Mouse (Mus musculus) limb, embryonic 12.5 days (tissue): ENCODE data around the gene Tbc1d1. TPM values are rescaled to one million over a fixed set of nuclear protein-coding genes. Genes with fewer than 3 reads are reported as not detected.
A peak's percentile ranks its signal among the peaks of the same experiment; 100 is the strongest.

Experiments used
- ATAC-seq: fragments of 200-750 bp; cut with Nextera tagmentation; 2 replicates; pipeline ENCODE4 v1.8.0; 2017; ENCODE audit warnings: low read depth, moderate TSS enrichment; ENCODE audit not compliant: insufficient number of reproducible peaks, insufficient read depth, low FRiP score, low TSS enrichment
- H3K27ac ChIP-seq: fragments of 300-500 bp; sonication (generic); 2 replicates; pipeline ENCODE4 v1.5.1; 2016; ENCODE audit warnings: mild to moderate bottlenecking, moderate library complexity
- H3K27me3 ChIP-seq: fragments of 300-500 bp; sonication (generic); 2 replicates; pipeline ENCODE4 v1.6.1; 2016; ENCODE audit warnings: mild to moderate bottlenecking, moderate library complexity
- H3K36me3 ChIP-seq: fragments of 300-500 bp; sonication (generic); 2 replicates; pipeline ENCODE4 v1.6.1; 2016; ENCODE audit warnings: mild to moderate bottlenecking, moderate library complexity
- H3K4me1 ChIP-seq: fragments of 300-500 bp; sonication (generic); replicated peaks from 2 replicates; pipeline ENCODE4 v1.6.1; 2016
- H3K4me2 ChIP-seq: fragments of 300-500 bp; sonication (generic); 2 replicates; pipeline ENCODE4 v1.6.1; 2016; ENCODE audit warnings: mild to moderate bottlenecking, moderate library complexity
- H3K4me3 ChIP-seq: fragments of 300-500 bp; sonication (generic); replicated peaks from 2 replicates; pipeline ENCODE4 v1.5.1; 2016; ENCODE audit warnings: mild to moderate bottlenecking
- H3K9ac ChIP-seq: fragments of 300-500 bp; sonication (generic); replicated peaks from 2 replicates; pipeline ENCODE4 v1.6.1; 2016; ENCODE audit warnings: mild to moderate bottlenecking, moderate library complexity
- H3K9me3 ChIP-seq: fragments of 300-500 bp; sonication (generic); 2 replicates; pipeline ENCODE4 v1.6.1; 2016; ENCODE audit warnings: mild to moderate bottlenecking, moderate library complexity
- WGBS: fragments of 180-500 bp; shearing (Covaris S2); methylation state at CpG from one replicate; pipeline ENCODE4 v1.1.7; 2016; 5-methylcytosine and 5-hydroxymethylcytosine counted together
- polyA plus RNA-seq: library from polyadenylated mRNA; unstranded; fragments of >200 nt; fragmentation: Nextera tagmentation; extraction: Ambion mirVana; gene quantifications from 2 replicates; pipeline ENCODE4 v1.2.1, GENCODE M21; 2016

Gene Tbc1d1
- polyA plus RNA-seq, 1 experiment from 2014 or later: 32.8 TPM

DNA sequence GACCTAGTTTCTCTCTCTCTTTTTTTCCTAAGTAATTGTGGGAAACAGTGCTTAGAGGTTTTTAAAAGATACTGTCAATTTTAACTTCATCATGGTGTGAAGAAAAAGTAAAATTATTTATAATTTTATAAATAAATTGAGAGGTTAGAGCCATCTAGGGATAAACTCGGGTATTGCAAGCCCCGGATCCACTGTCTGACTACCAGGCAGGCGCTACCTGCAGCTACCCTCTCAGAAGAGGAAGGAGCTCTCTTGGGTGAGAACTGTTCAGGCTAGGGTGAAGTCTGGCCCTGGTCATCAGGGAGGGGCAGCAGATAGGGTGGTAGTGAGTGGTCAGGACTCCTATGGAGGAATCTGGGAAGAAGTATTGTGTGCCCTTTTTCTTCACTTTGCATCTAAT lies 109.0 kb downstream of the Tbc1d1 start:
- no peak overlapping the region for H3K27ac ChIP-seq
- H3K36me3 ChIP-seq: peaks cover 15% of the 10 kb centered on the region; the same call in 1 of the 2 replicates
- no peaks in the 10 kb centered on the region for H3K9me3 ChIP-seq
- WGBS: 29% methylated on average over 3 of the region's 3 CpGs
- H3K4me3 ChIP-seq: no peak overlapping the region
- H3K4me2 ChIP-seq: no peak overlapping the region
- H3K4me1 ChIP-seq: peaks cover 5% of the 10 kb centered on the region; the same call in 1 of the 2 replicates
- ATAC-seq: no peak
- H3K9ac ChIP-seq: no peak overlapping the region
- H3K27me3 ChIP-seq: no peaks in the 10 kb centered on the region

DNA sequence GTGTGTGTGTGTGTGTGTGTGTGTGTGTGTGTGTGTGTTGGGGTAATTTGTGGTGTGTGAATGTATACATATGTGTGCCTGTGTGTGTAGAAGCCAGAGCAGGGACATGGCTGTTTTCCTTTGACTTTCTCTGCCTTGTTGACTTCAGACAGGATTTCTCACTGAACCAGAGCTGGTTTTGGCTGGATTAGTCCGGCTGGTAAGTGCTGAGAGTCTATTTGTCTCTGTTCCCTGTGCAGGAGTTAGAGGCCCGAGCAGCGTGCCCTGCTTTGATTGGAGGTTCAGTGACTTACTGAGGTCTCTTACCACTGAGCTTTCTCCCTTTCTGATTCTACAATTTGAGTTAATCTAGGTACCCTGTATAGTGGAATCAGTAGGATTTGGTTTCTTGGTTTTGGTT lies 109.8 kb downstream of the Tbc1d1 start:
- no peak overlapping the region for H3K9ac ChIP-seq
- no peak overlapping the region for H3K27ac ChIP-seq
- no peaks in the 10 kb centered on the region for H3K27me3 ChIP-seq
- H3K4me1 ChIP-seq: peaks cover 5% of the 10 kb centered on the region; the same call in 1 of the 2 replicates
- ATAC-seq: no peak
- WGBS: 85% methylated on average over 3 of the region's 3 CpGs
- H3K9me3 ChIP-seq: no peaks in the 10 kb centered on the region
- peaks cover 16% of the 10 kb centered on the region; the same call in 1 of the 2 replicates for H3K36me3 ChIP-seq
- H3K4me3 ChIP-seq: no peak overlapping the region
- H3K4me2 ChIP-seq: no peak overlapping the region

DNA sequence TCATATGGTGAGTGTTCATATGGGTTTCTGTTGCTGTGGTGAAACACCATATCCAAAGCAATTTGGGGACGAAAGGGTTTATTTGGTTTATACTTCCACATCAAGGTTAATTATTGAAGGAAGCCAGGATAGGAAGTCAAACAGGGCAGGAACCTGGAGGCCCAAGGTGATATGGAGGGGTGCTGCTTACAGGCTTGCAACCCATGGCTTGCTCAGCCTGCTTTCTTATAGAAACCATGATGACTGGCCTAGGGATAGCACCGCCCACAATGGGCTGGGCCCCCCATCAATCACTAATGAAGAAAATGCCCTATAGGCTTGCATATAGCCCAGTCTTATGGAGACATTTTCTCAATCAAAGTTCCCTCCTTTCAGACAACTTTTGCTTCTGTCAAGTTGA lies 110.4 kb downstream of the Tbc1d1 start:
- H3K9ac ChIP-seq: no peak overlapping the region
- no peak for ATAC-seq
- H3K4me3 ChIP-seq: no peak overlapping the region
- H3K27ac ChIP-seq: no peak overlapping the region
- peaks cover 22% of the 10 kb centered on the region for H3K36me3 ChIP-seq
- H3K9me3 ChIP-seq: no peaks in the 10 kb centered on the region
- WGBS: 92% methylated on average over 2 of the region's 2 CpGs
- no peaks in the 10 kb centered on the region for H3K27me3 ChIP-seq
- H3K4me2 ChIP-seq: no peak overlapping the region
- H3K4me1 ChIP-seq: peaks cover 5% of the 10 kb centered on the region; the same call in 1 of the 2 replicates

- 89% methylated on average over 9 of the region's 9 CpGs for WGBS
- H3K27me3 ChIP-seq: no peaks in the 10 kb centered on the region
- no peak overlapping the region for H3K27ac ChIP-seq
- peaks cover 30% of the 10 kb centered on the region for H3K36me3 ChIP-seq
- H3K4me3 ChIP-seq: no peak overlapping the region
- no peak for ATAC-seq
- H3K9ac ChIP-seq: no peak overlapping the region
- peaks cover 5% of the 10 kb centered on the region; the same call in 1 of the 2 replicates for H3K4me1 ChIP-seq
- H3K4me2 ChIP-seq: no peak overlapping the region
- H3K9me3 ChIP-seq: no peaks in the 10 kb centered on the region
Measured at GRCm38 (mm10) chr5:64267279-64267678, 111.2 kb downstream of the Tbc1d1 start.

DNA sequence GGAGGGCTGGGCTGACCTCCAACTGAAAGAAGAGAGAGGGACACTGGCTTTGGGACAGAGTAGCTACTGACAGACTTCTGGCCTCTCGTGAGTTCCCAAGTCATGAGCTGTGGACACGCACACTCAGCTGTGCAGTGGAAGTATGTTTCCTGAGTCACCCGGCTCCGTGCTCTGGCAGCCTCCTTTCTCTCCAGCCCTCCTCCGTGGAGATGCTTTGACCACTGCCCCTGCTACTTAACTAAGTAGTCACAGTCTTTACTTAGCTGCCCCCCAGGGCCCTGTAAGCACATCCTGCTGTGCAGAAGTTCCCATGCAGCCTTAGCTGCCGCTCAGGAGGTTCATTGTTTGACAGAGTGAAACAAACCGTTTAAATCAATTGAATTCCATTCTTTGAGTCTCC lies 113.6 kb downstream of the Tbc1d1 start:
- peaks cover 5% of the 10 kb centered on the region; the same call in 1 of the 2 replicates for H3K4me1 ChIP-seq
- no peak overlapping the region for H3K9ac ChIP-seq
- H3K4me3 ChIP-seq: no peak overlapping the region
- H3K4me2 ChIP-seq: peak overlapping the region; percentile 31; the same call in 1 of the 2 replicates
- 44% methylated on average over 7 of the region's 7 CpGs for WGBS
- H3K27ac ChIP-seq: peak overlapping the region; percentile 77
- H3K9me3 ChIP-seq: no peaks in the 10 kb centered on the region
- ATAC-seq: peak; percentile 20; the same call in 1 of the 2 replicates
- no peaks in the 10 kb centered on the region for H3K27me3 ChIP-seq
- H3K36me3 ChIP-seq: peaks cover 33% of the 10 kb centered on the region

- WGBS: 93% methylated on average over 1 of the region's 1 CpGs
Measured at GRCm38 (mm10) chr5:64273517-64273916, 117.4 kb downstream of the Tbc1d1 start.

GRCm38 (mm10) chr5:64274296-64274695 lies 118.2 kb downstream of the Tbc1d1 start:
- peaks cover 59% of the 10 kb centered on the region for H3K36me3 ChIP-seq
- no peaks in the 10 kb centered on the region for H3K9me3 ChIP-seq
- H3K27me3 ChIP-seq: no peaks in the 10 kb centered on the region
- no peak overlapping the region for H3K4me3 ChIP-seq
- H3K27ac ChIP-seq: no peak overlapping the region
- no peak for ATAC-seq
- no peak overlapping the region for H3K9ac ChIP-seq
- H3K4me2 ChIP-seq: no peak overlapping the region
- WGBS: 84% methylated on average over 9 of the region's 9 CpGs
- H3K4me1 ChIP-seq: peaks cover 9% of the 10 kb centered on the region; the same call in 1 of the 2 replicates

More at GRCm38 (mm10) chr5:64273517-64273916, 117.4 kb downstream of the Tbc1d1 start:
- peaks cover 51% of the 10 kb centered on the region for H3K36me3 ChIP-seq
- no peak overlapping the region for H3K4me3 ChIP-seq
- peaks cover 5% of the 10 kb centered on the region; the same call in 1 of the 2 replicates for H3K4me1 ChIP-seq
- no peak overlapping the region for H3K27ac ChIP-seq
- H3K9me3 ChIP-seq: no peaks in the 10 kb centered on the region
- H3K27me3 ChIP-seq: no peaks in the 10 kb centered on the region
- H3K9ac ChIP-seq: no peak overlapping the region
- no peak for ATAC-seq
- H3K4me2 ChIP-seq: no peak overlapping the region

DNA sequence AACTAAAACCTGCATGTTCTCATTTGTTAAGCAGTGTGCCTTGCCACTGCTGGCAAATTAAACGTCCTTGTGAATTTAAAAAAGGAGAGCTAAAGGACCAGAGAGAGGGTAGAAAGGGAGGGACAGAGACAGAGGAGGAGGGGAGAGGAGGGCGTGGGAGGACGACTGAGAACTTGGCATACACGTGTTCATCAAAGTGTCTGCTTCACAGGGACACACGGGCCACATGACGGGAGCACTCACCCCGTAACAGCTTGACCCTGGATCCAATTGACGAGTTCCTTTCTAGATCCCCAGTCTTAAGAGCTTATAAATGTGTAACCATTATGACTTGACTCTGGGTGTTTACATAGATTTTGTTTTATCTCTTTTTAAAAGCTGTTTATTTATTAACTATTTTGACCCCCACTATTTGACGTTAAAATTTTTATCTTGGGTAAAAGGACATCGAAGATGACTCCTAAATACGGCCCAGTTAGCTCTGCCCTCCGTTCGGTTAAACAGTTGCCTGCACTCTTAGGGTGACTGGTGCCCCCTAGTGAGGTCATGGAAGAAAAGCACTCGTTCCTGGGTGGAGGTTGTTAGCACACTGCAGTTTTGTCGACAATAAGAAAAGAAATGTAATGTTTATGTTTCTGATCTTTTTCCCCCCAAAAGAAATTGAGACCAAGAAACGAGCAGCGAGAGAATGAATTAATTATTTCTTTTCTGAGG lies 118.8 kb downstream of the Tbc1d1 start:
- peaks cover 5% of the 10 kb centered on the region; the same call in 1 of the 2 replicates for H3K4me1 ChIP-seq
- H3K4me2 ChIP-seq: no peak overlapping the region
- no peaks in the 10 kb centered on the region for H3K27me3 ChIP-seq
- ATAC-seq: no peak
- H3K36me3 ChIP-seq: peaks cover 65% of the 10 kb centered on the region
- no peak overlapping the region for H3K4me3 ChIP-seq
- H3K9ac ChIP-seq: no peak overlapping the region
- WGBS: 45% methylated on average over 17 of the region's 17 CpGs
- H3K27ac ChIP-seq: no peak overlapping the region
- no peaks in the 10 kb centered on the region for H3K9me3 ChIP-seq

DNA sequence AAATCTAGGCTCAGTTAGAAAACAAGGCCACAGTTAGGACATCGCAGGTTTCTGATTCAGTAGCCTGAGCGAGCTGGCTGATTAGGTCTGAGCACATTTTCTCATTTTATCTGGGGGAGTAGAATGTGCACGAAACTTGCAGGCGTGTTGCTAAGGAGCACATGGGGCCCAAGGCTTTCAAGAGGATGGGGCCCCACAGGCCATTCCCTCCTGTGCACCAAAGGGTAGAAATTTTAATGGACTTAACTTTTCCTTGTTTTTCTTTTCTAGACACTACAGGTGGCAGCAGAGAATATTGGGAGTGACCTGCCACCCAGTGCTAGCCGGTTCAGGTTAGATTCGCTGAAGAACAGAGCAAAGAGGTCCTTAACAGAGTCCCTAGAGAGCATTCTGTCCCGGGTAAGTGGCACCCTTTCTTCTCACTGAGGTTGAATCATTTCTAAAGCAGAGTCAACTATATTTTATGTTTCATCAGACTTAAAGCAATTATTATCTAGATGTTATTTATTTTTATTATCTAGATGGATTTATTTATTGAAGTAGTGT lies 121.6 kb downstream of the Tbc1d1 start:
- no peaks in the 10 kb centered on the region for H3K27me3 ChIP-seq
- ATAC-seq: no peak
- peaks cover 74% of the 10 kb centered on the region for H3K36me3 ChIP-seq
- H3K4me2 ChIP-seq: no peak overlapping the region
- WGBS: 86% methylated on average over 7 of the region's 7 CpGs
- H3K27ac ChIP-seq: no peak overlapping the region
- H3K9ac ChIP-seq: no peak overlapping the region
- no peaks in the 10 kb centered on the region for H3K9me3 ChIP-seq
- H3K4me3 ChIP-seq: no peak overlapping the region
- 0 out of 2 replicates have a peak, but pooled peaks cover 5% of the 10 kb centered on the region for H3K4me1 ChIP-seq

GRCm38 (mm10) chr5:64279668-64280067 lies 123.6 kb downstream of the Tbc1d1 start:
- peaks cover 79% of the 10 kb centered on the region for H3K36me3 ChIP-seq
- H3K4me1 ChIP-seq: 0 out of 2 replicates have a peak, but pooled peaks cover 5% of the 10 kb centered on the region

GRCm38 (mm10) chr5:64280191-64280590 lies 124.1 kb downstream of the Tbc1d1 start:
- Histone ChIP-seq H3K9me3 (no peaks in the 10 kb centered on the region), H3K4me2 (no peak overlapping the region), H3K27me3 (no peaks in the 10 kb centered on the region), H3K36me3 (peaks cover 82% of the 10 kb centered on the region), H3K27ac (no peak overlapping the region), H3K9ac (no peak overlapping the region), H3K4me1 (0 out of 2 replicates have a peak, but pooled peaks cover 5% of the 10 kb centered on the region), H3K4me3 (no peak overlapping the region)
- no peak for ATAC-seq
- 96% methylated on average over 8 of the region's 8 CpGs for WGBS

More at GRCm38 (mm10) chr5:64279668-64280067, 123.6 kb downstream of the Tbc1d1 start:
- H3K27ac ChIP-seq: no peak overlapping the region
- 64% methylated on average over 7 of the region's 7 CpGs for WGBS
- no peak for ATAC-seq
- H3K4me3 ChIP-seq: no peak overlapping the region
- H3K9me3 ChIP-seq: no peaks in the 10 kb centered on the region
- no peak overlapping the region for H3K9ac ChIP-seq
- no peak overlapping the region for H3K4me2 ChIP-seq
- H3K27me3 ChIP-seq: no peaks in the 10 kb centered on the region
